Mouse (Mus musculus) spleen, postnatal 10 days (tissue): ENCODE results near the gene Syt8.

Experiments
- DNase-seq, 2 experiments: peaks; one replicate each; pipeline ENCODE4 v3.0.0; 2021 to 2022; ENCODE audit warnings: low spot score in 2 of 2

Syt8 gene

GRCm38 (mm10) chr7:142445324-142445723 lies 10.7 kb downstream of the Syt8 start:
- DNase-seq: peak in 1 of 2 experiments; percentile 11

GRCm38 (mm10) chr7:142446264-142446663 lies 11.6 kb downstream of the Syt8 start:
- no peak for DNase-seq

- DNase-seq: peak in 1 of 2 experiments; percentile 8
Observed at GRCm38 (mm10) chr7:142449038-142449617, 14.5 kb downstream of the Syt8 start.

- DNase-seq: no peak
Observed at GRCm38 (mm10) chr7:142454706-142455105, 20.1 kb downstream of the Syt8 start.

GRCm38 (mm10) chr7:142455251-142455650 lies 20.6 kb downstream of the Syt8 start:
- peak in 1 of 2 experiments; percentile 6 for DNase-seq

GRCm38 (mm10) chr7:142456806-142457205 lies 22.2 kb downstream of the Syt8 start:
- DNase-seq: peak in 1 of 2 experiments; percentile 11

- DNase-seq: peak in 1 of 2 experiments; percentile 30
Observed at GRCm38 (mm10) chr7:142457227-142457811, 22.7 kb downstream of the Syt8 start.

GRCm38 (mm10) chr7:142458026-142458425 lies 23.4 kb downstream of the Syt8 start:
- DNase-seq: peak in 1 of 2 experiments; percentile 15

- peak in 1 of 2 experiments; percentile 10 for DNase-seq
Observed at GRCm38 (mm10) chr7:142458676-142459298, 24.1 kb downstream of the Syt8 start.

- DNase-seq: peak in 1 of 2 experiments; percentile 10
Observed at GRCm38 (mm10) chr7:142459299-142459691, 24.6 kb downstream of the Syt8 start.

- peak in 1 of 2 experiments; percentile 52 for DNase-seq
Observed at GRCm38 (mm10) chr7:142460636-142461077, 26.0 kb downstream of the Syt8 start, which contains the start of gene Lsp1. TSS of gene Lsp1 (plus strand) at chr7:142460809.

GRCm38 (mm10) chr7:142461446-142461845 lies 26.8 kb downstream of the Syt8 start:
- peak in 1 of 2 experiments; percentile 24 for DNase-seq

- peak in 1 of 2 experiments; percentile 20 for DNase-seq
Observed at GRCm38 (mm10) chr7:142462190-142462589, 27.5 kb downstream of the Syt8 start.

GRCm38 (mm10) chr7:142462594-142463078 lies 28.0 kb downstream of the Syt8 start:
- peak in 1 of 2 experiments; percentile 21 for DNase-seq

- no peak for DNase-seq
Observed at GRCm38 (mm10) chr7:142470171-142470691, 35.6 kb downstream of the Syt8 start.

- DNase-seq: no peak
Observed at GRCm38 (mm10) chr7:142470808-142471413, 36.3 kb downstream of the Syt8 start.

- DNase-seq: no peak
Observed at GRCm38 (mm10) chr7:142471414-142471861, 36.8 kb downstream of the Syt8 start.

- DNase-seq: no peak
Observed at GRCm38 (mm10) chr7:142471884-142472570, 37.4 kb downstream of the Syt8 start.

- no peak for DNase-seq
Observed at GRCm38 (mm10) chr7:142472936-142473335, 38.3 kb downstream of the Syt8 start.

- no peak for DNase-seq
Observed at GRCm38 (mm10) chr7:142473476-142473875, 38.8 kb downstream of the Syt8 start.

- DNase-seq: no peak
Observed at GRCm38 (mm10) chr7:142474799-142475198, 40.1 kb downstream of the Syt8 start.
